13 mouse cellular contexts compared by ENCODE assay signal in genomic region chr9:113813086-113813485, GRCm38 (mm10).
DNase-seq lines count a peak whose midpoint lies in the region; ATAC-seq lines count a peak whose summit lies in the region.
"Had no signal": no experiment of that assay in that cellular context is flagged by ENCODE, and none has a peak within 500 bp of the region (broad histone marks: within the 10 kb centered on the region; RNA-seq: fewer than 3 reads in every experiment).

No protein-coding gene starts in this region.

- no peaks in the 10 kb centered on the region for H3K27me3 ChIP-seq in midbrain, embryonic 12.5 days
- H3K27me3 ChIP-seq in midbrain, embryonic 11.5 days (ENCODE audit: control insufficient read depth, insufficient read depth, low read length) = no peaks in the 10 kb centered on the region
- H3K27me3 ChIP-seq in hindbrain, embryonic 14.5 days (ENCODE audit: control insufficient read depth, insufficient read depth, low read length) = no peaks in the 10 kb centered on the region
- H3K27me3 ChIP-seq in neural tube, embryonic 15.5 days (replicated peaks) = no peaks in the 10 kb centered on the region
- H3K27me3 ChIP-seq: limb, embryonic 13.5 days had no signal

- 0 out of 2 replicates have a peak, but pooled peaks cover 5% of the 10 kb centered on the region for H3K36me3 ChIP-seq in midbrain, embryonic 12.5 days
- no peaks in the 10 kb centered on the region for H3K36me3 ChIP-seq in midbrain, embryonic 11.5 days (ENCODE audit: control insufficient read depth, insufficient read depth, low read length)
- H3K36me3 ChIP-seq in hindbrain, embryonic 14.5 days (replicated peaks; ENCODE audit: control insufficient read depth, insufficient read depth) = peaks cover 11% of the 10 kb centered on the region
- H3K36me3 ChIP-seq in neural tube, embryonic 15.5 days = no peaks in the 10 kb centered on the region
- H3K36me3 ChIP-seq: limb, embryonic 13.5 days had no signal

- peak; percentile 40 to 46 for DNase-seq in cerebellum, postnatal 14 days
- DNase-seq in cerebellum, adult 11 months = no peak
- no peak for DNase-seq in midbrain, embryonic 11.5 days (ENCODE audit: low spot score, missing footprints)
- peak; percentile 42 for DNase-seq in hindbrain, embryonic 14.5 days (ENCODE audit: low spot score)
- DNase-seq in MN1 (ENCODE audit: low spot score) = no peak
- DNase-seq in T-cell, adult 2 months (ENCODE audit: low spot score) = no peak
- DNase-seq: heart, adult 18-20 months; kidney, postnatal 25 days; lung, adult 18-20 months had no signal

- ATAC-seq in midbrain, embryonic 12.5 days (ENCODE audit: low FRiP score, low read depth) = no peak
- ATAC-seq in midbrain, embryonic 11.5 days (ENCODE audit: low FRiP score) = no peak
- ATAC-seq in hindbrain, embryonic 14.5 days (ENCODE audit: low FRiP score) = no peak
- ATAC-seq in neural tube, embryonic 15.5 days (ENCODE audit: low FRiP score) = 0 out of 2 replicates have a peak, but pooled peaks have one; percentile 8

- peak overlapping the region; percentile 30; the same call in 1 of the 2 replicates for H3K27ac ChIP-seq in midbrain, embryonic 12.5 days (replicated peaks)
- no peak overlapping the region for H3K27ac ChIP-seq in midbrain, embryonic 11.5 days (ENCODE audit: low read depth, low read length)
- H3K27ac ChIP-seq in hindbrain, embryonic 14.5 days = peak overlapping the region; percentile 75
- H3K27ac ChIP-seq in neural tube, embryonic 15.5 days (replicated peaks) = peak overlapping the region; percentile 67
- H3K27ac ChIP-seq: limb, embryonic 13.5 days had no signal

- no peak overlapping the region for H3K9ac ChIP-seq in midbrain, embryonic 12.5 days (replicated peaks)
- no peak overlapping the region for H3K9ac ChIP-seq in midbrain, embryonic 11.5 days (ENCODE audit: low read length)
- peak overlapping the region; percentile 79 for H3K9ac ChIP-seq in hindbrain, embryonic 14.5 days
- H3K9ac ChIP-seq in neural tube, embryonic 15.5 days (replicated peaks) = peak overlapping the region; percentile 54

- 76% methylated on average over 5 of the region's 5 CpGs for WGBS in midbrain, embryonic 12.5 days
- WGBS in midbrain, embryonic 11.5 days = 81% methylated on average over 5 of the region's 5 CpGs
- 67% methylated on average over 5 of the region's 5 CpGs for WGBS in hindbrain, embryonic 14.5 days
- WGBS in neural tube, embryonic 15.5 days = 57% methylated on average over 5 of the region's 5 CpGs

- H3K4me2 ChIP-seq in midbrain, embryonic 12.5 days (replicated peaks) = peak overlapping the region; percentile 33
- H3K4me2 ChIP-seq in midbrain, embryonic 11.5 days = no peak overlapping the region
- peak overlapping the region; percentile 78 for H3K4me2 ChIP-seq in hindbrain, embryonic 14.5 days (replicated peaks)
- H3K4me2 ChIP-seq in neural tube, embryonic 15.5 days = peak overlapping the region; percentile 63

- no peaks in the 10 kb centered on the region for H3K9me3 ChIP-seq in midbrain, embryonic 12.5 days
- no peaks in the 10 kb centered on the region for H3K9me3 ChIP-seq in midbrain, embryonic 11.5 days (ENCODE audit: control insufficient read depth, low read length)
- H3K9me3 ChIP-seq in hindbrain, embryonic 14.5 days (ENCODE audit: control insufficient read depth, low read length) = no peaks in the 10 kb centered on the region
- H3K9me3 ChIP-seq in neural tube, embryonic 15.5 days (replicated peaks) = no peaks in the 10 kb centered on the region
- H3K9me3 ChIP-seq: limb, embryonic 13.5 days had no signal

- H3K4me1 ChIP-seq in midbrain, embryonic 12.5 days = no peaks in the 10 kb centered on the region; the same call in 1 of the 2 replicates
- no peaks in the 10 kb centered on the region for H3K4me1 ChIP-seq in midbrain, embryonic 11.5 days (ENCODE audit: control insufficient read depth, insufficient read depth, low read length)
- peaks cover 37% of the 10 kb centered on the region for H3K4me1 ChIP-seq in hindbrain, embryonic 14.5 days (replicated peaks; ENCODE audit: control insufficient read depth, insufficient read depth, low read length)
- H3K4me1 ChIP-seq in neural tube, embryonic 15.5 days = peaks cover 31% of the 10 kb centered on the region

- peak overlapping the region; percentile 23 for H3K4me3 ChIP-seq in midbrain, embryonic 12.5 days
- H3K4me3 ChIP-seq in midbrain, embryonic 11.5 days (ENCODE audit: low read depth, low read length) = no peak overlapping the region
- H3K4me3 ChIP-seq in hindbrain, embryonic 14.5 days (replicated peaks; ENCODE audit: low read length) = peak overlapping the region; percentile 51
- peak overlapping the region; percentile 52 for H3K4me3 ChIP-seq in neural tube, embryonic 15.5 days (replicated peaks)
- H3K4me3 ChIP-seq: erythroblast, embryonic 14.5 days had no signal

Comparison
In these comparisons a context has a peak if more than half of its experiments do, and no peak if none do; other contexts are left out.
1. DNase-seq: peak in cerebellum, postnatal 14 days (2 of 2) and hindbrain, embryonic 14.5 days (single experiment); none in cerebellum, adult 11 months (single experiment), midbrain, embryonic 11.5 days (single experiment), MN1 (single experiment) and T-cell, adult 2 months (single experiment).
2. H3K9ac ChIP-seq: peak in hindbrain, embryonic 14.5 days (single experiment) and neural tube, embryonic 15.5 days (single experiment); none in midbrain, embryonic 12.5 days (single experiment) and midbrain, embryonic 11.5 days (single experiment).